Mouse (Mus musculus) urinary bladder, postnatal 14 days (tissue): ENCODE measurements at regions not wholly inside any gene's neighbourhood (a gene's known extent, or its start where the extent isn't known, plus 50 kb on each side); places are given as distances from the start of the nearest gene placed in this dataset.

Source experiments
- DNase-seq: peaks from one replicate; pipeline ENCODE4 v3.0.0; 2021; ENCODE audit warnings: low spot score

DNA sequence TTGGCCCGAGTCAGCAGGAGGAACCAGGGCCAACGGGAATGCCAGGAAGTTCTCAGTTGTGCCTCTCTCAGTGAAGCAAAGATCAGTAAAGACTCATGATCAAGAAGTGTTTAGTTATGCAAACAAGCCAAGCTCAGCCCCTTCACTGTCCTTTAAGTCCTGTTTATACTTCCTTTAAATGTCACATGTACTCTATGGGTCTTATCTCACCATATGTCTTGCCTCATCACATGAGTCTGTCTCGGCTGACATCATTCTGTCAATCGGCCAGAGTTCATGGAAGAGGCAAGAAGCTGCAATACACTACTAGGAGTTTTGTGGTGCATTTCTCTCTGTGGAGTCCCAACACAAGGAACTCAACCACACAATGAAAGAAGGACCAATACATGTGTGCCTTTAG is 71.8 kb downstream of the Scp2d1 start:
- no peak for DNase-seq

DNA sequence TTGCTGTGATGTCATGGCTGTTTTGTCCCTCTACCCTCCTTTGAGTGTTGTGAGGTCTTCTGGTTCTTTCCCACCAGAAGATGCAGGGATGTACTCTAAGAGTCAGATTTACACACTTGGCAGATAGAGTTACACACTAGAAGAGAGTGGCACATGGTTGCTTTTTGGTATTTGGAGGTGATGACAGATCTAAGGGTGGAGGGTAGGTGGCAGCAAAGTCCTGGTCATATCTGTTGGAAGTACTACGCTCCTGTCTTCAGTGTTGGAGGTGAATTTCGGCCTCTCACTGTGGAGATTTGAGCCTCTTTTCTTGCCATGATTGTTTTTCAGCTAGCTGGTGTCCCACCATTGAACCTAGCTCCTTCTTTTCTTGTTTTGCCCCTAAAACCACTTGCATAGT is 73.0 kb downstream of the Scp2d1 start:
- no peak for DNase-seq

DNA sequence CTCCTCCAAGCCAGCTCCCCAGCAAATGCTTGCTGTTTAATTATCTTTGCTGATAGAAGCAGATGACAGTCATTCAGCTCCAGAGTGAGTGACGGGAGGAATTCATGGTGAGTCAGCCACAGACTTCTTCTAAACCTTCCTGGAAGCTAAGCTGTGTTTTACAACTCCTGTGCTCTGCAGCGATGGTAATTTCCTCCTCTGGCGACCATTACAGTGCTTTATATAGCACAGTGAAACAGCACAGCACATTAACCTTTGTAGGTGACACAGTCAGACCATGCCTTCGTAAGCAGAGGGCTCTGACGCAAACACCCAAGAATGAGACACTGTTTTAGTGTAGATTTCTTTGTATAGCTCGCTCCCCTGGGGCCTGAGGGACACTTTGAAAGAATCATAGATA is 83.3 kb downstream of the Scp2d1 start:
- no peak for DNase-seq

DNA sequence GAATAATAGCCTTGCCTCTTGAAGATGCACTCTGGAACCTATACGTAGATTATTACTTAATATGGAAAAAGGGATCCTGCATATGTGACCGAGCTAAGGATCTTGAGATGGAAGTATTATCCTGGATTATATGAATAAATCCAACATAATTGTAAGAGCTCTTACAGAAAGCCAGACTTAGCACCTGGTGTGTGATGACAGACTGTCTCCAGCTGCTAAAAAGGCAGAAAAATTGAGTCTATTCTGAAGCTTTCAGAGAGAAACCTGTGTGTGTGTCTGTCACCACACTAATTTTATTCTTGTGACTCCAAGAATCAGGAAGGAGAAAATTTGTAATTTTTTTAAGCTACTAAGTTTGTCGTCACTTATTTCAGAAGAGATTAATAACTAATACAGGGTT is 122.4 kb downstream of the Scp2d1 start:
- DNase-seq, result no peak

DNA sequence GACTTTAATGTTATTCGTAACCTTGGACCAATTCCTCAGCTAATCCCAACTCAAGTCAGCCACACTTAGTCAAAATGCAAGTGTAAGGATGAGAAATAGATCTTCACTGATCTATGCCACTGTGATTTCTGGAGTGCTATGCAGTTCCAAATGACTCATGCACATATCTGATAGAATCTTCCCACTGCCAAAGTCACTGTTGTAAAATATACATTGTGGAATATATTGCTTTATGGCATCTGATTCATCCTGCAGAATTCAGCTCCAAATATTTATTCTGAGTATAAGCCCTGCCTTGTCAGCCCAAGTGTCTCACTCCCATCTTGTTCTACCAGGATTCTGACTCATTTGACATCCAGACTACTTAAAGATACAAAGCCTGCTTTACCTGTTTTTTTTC is 123.0 kb downstream of the Scp2d1 start:
- DNase-seq, result no peak

DNA sequence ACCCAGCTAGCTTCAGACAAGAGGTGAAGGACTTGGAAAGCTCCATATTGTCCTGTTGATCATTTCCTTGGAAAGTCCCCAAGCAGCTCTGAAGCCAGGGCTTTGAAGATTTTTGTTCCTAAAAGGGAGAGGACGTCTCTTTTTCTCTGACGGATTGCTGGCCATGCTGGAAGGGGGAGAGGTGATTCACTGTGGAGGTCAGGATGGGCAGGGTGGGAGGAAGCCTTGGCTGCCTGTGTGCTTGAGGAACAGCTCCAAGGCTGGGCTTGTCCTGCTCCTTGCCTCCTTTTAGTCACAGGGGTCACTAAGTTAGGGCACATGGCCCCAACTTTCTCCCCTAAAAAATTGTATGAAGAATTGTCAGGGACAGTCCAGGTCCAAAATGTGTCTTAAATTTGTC is 125.8 kb downstream of the Scp2d1 start:
- peak; percentile 7 for DNase-seq
